Mouse (Mus musculus) megakaryocyte progenitor cell, adult 5-6 weeks (primary cell): Measurements from ENCODE around the gene Cotl1. TPM values are rescaled to one million over a fixed set of nuclear protein-coding genes. Genes with fewer than 3 reads are reported as not detected.
"Not testable (repeated sequence)": the region's sequence is repeated elsewhere in the genome, so short reads cannot be mapped to it uniquely, and the experiment has no call there.

Source experiments
- ATAC-seq: replicated peaks from 2 replicates; pipeline ENCODE4 v1.8.0; 2016; ENCODE audit warnings: mild to moderate bottlenecking, moderate TSS enrichment, inconsistent platforms; ENCODE audit not compliant: poor library complexity
- total RNA-seq, 2 experiments: library from RNA; stranded (forward) in 1 of 2; stranded (reverse) in 1 of 2; fragments of 157-497, 149-512 nt in 1 of 2; fragments of 200-1000 nt in 1 of 2; gene quantifications; 2 replicates each; pipeline versions ENCODE4 v1.2.3 to v1.2.4; 2015 to 2017

The Cotl1 gene
- total RNA-seq (2015) (88.7 and 123 TPM in 2 replicates), total RNA-seq (2017) (101 and 127 TPM in 2 replicates)

DNA sequence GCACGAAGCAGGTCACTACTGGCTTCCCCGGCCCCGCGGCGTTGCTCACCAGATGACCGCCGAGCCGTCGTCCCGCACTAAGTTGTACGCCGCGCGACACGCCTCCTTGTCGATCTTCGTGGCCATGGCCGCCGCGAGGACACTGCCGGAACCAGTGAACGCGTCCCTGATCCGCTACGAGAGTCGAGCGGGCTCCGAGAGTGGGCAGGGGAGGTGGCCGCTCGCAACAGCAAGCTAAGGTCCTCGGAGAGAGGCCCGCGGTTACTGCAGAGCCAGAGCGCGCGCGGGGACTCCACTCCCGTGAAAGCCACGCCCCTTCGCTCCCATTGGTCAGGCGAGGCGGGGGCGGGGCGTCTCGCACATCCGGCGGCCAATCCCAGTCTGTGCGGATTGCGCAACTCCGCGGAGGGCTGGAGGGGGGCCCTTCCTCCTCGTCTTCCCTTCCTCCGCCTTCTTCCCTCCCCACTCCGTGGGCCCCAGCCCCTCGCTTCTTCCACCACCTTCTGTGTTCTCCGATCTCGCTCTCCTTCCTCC lies at the start of gene Cotl1:
Gene Cotl1, minus strand, starts transcription at position 270 of the 534 bp plus-strand sequence.
- ATAC-seq = peak; percentile 84

- no peak for ATAC-seq
Measured at GRCm38 (mm10) chr8:119888012-119888411, 47.7 kb upstream of the Cotl1 start.

GRCm38 (mm10) chr8:119887130-119887529 lies 46.8 kb upstream of the Cotl1 start:
- ATAC-seq = peak; percentile 86

DNA sequence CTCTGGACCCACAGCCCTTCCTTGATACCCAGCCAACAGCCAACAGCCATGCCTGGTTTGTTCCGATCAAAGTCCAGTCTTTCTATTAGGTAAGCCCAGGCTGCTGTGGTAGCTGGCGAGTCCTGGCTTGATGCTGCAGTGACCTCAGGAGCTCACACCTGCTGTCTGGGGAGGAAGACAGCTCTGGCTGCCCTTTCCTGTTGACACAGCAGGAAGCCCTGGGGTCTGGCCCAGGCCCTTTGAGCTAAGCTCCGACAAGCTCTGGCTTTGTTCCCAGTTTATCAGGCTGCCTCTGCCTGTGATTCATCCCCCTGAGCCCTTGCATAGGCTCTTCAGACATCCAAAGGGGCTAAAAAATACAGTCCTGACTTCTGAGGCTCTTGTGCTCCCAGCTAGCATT lies 45.3 kb upstream of the Cotl1 start:
- ATAC-seq = no peak

DNA sequence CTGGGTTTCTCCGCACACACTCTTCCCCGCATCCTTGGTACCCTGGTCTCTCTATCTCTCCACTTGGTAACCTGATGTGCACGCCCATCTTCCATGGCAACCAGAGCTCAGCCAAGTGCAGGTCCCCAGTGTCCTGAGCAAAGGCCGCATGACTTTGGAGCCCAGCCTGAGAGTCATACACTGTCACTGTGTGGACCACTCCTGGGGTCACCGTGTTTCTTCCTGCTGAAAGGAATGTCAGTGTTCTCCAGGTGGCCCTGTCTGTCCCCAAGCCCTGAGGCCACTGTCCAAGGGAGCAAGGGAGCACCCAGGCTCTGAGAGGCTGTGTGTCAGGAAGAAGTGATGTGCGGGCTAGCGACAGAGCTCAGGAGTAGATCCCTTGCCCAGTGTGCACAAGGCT lies 42.9 kb upstream of the Cotl1 start:
- no peak for ATAC-seq

GRCm38 (mm10) chr8:119881917-119882316 lies 41.6 kb upstream of the Cotl1 start:
- ATAC-seq = no peak

DNA sequence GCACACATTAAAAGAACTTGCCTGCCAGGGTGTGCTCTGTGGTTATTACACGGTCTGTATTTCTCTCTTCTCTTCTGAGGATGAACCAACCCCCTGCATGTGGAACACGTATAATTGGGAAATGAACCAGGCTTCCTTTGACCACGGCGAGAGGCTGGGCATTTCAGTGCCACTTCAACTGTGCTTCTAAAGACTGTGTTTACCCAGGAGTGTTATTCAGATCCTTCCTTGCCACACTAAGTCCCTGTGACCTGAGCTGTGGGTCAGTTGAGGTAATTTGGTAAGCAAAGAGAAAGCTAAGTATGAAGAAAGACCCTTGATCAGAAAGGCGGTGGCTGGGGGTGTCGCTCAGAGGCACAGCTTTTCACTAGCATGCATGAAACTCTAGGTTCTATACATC lies 41.0 kb upstream of the Cotl1 start:
- no peak for ATAC-seq

- ATAC-seq = peak; percentile 99
Measured at GRCm38 (mm10) chr8:119873181-119873580, 32.8 kb upstream of the Cotl1 start.

- no peak for ATAC-seq
Measured at GRCm38 (mm10) chr8:119869616-119870015, 29.3 kb upstream of the Cotl1 start.

DNA sequence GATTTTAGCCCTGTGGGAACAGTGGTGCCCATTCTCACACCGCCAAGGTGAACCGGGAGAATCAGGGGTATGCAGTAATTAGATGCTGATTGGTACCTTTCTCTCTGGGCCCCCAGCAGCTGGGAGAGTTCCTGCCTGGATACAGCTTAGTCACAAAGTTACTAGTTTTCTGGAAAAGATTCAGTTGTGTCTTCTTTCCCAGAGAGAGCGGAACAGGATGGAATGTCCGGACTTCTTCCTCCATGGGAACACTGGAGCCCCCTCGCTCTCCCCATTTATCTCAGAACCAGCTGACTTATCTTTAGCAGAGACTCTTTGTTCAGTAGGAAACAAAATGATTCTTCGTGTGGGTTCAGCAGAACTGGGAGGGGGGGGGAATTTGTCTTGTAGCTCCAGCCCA lies 22.4 kb upstream of the Cotl1 start:
- ATAC-seq = no peak

GRCm38 (mm10) chr8:119862390-119862734 lies 22.0 kb upstream of the Cotl1 start:
- no peak for ATAC-seq

- ATAC-seq = peak; percentile 96
Measured at GRCm38 (mm10) chr8:119861706-119862389, 21.5 kb upstream of the Cotl1 start, which contains the start of gene Klhl36. TSS of gene Klhl36 (plus strand) at chr8:119862266.

GRCm38 (mm10) chr8:119857767-119858166 lies 17.4 kb upstream of the Cotl1 start:
- ATAC-seq = peak; percentile 66

DNA sequence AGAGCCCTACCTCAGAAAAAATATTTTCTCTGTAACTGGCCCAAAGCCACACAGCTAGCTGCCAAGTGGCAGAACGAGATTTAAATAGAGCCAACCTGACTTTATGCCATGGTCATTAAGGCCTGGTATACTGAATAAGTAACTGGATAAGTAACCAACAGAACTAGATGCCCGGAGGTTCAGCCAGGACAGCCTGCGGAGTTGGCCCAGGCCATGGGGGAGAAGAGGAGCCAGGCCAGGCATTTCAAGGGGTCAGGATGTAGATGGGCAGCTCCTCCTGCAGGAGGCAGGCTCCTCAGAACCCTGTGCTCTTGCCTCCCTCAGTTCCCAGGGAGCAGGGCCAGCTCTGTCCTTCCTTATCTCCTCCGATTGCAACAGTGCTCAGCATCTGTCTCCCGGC lies 15.3 kb upstream of the Cotl1 start:
- ATAC-seq = peak; percentile 46; the same call in 1 of the 2 replicates

- no peak for ATAC-seq
Measured at GRCm38 (mm10) chr8:119854035-119854434, 13.7 kb upstream of the Cotl1 start.

GRCm38 (mm10) chr8:119853521-119853920 lies 13.2 kb upstream of the Cotl1 start:
- no peak for ATAC-seq

DNA sequence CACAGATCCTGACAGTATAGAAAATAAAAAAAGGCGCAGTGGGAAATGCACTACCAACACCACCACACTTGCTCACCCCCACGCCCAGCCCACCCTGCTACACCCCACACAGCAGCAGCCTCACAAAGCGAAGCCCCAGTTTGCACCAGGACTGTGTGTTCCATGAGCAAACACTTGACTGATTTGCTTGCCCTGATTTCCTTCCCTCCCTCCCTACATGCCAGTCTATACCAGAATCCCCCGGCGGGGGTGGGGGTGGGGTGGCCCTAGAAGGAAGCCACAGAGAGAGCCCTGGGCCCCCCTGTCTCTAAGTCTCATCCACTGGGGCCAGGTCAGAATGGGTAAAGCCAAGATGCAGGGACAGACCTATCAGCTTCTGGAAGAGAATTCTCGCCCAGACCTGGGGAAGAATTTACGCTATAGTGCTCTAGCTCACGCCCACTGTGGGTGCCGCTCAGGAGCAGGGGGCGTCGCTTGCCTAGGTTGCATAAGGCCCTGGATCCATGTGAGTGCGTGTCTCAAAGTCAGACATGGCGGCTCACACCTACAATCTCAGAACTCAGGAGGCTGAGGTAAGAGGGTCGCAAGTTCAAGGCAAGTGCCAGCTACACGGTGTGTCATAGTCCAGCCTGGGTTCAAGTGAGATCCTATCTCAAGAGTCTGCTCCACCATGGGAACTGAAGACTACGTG lies 7.0 kb upstream of the Cotl1 start:
- no peak for ATAC-seq

GRCm38 (mm10) chr8:119845741-119846140 lies 5.4 kb upstream of the Cotl1 start:
- ATAC-seq = not testable (repeated sequence)

DNA sequence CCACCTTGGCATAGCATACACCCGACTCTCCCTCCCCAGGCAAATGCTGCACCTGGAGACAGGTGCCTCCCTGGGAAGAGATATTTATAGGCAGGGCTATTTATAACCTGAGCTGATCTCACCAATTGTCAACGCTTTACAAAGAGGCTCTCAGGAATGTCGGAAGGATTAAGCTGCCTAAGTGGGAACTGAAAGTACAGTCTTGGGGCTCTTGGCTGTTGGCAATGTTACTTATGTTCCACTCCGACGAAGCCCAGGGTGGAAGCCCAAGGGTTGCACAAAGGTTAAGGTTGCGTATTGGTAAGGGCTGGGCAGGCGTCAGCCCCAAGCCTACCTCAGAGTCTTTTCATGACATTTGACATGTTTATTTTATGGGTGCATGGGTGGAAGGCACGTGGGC lies 4.2 kb upstream of the Cotl1 start:
- no peak for ATAC-seq

- ATAC-seq = peak; percentile 45
Measured at GRCm38 (mm10) chr8:119843444-119843843, 3.1 kb upstream of the Cotl1 start.

GRCm38 (mm10) chr8:119840905-119841411 lies 614 bp upstream of the Cotl1 start:
- ATAC-seq = no peak

GRCm38 (mm10) chr8:119839419-119840021 lies 824 bp downstream of the Cotl1 start:
- no peak for ATAC-seq
